Mouse (Mus musculus) E14TG2a.4 (cell line): ENCODE measurements around the gene Tmprss13.

Source experiments
- H3K27me3 ChIP-seq: 2 replicates; pipeline ENCODE4 v1.6.1; 2014; ENCODE audit warnings: low read length, control low read depth; ENCODE audit not compliant: insufficient read depth
- H3K36me3 ChIP-seq: 2 replicates; pipeline ENCODE4 v1.6.1; 2014; ENCODE audit warnings: low read length, control low read depth; ENCODE audit not compliant: insufficient read depth
- H3K4me1 ChIP-seq: replicated peaks from 2 replicates; pipeline ENCODE4 v1.6.1; 2014; ENCODE audit warnings: low read depth, low read length, control low read depth
- H3K4me3 ChIP-seq: replicated peaks from 2 replicates; pipeline ENCODE4 v1.5.1; 2014; ENCODE audit warnings: mild to moderate bottlenecking, low read length
- H3K9me3 ChIP-seq: 2 replicates; pipeline ENCODE4 v1.6.1; 2014; ENCODE audit warnings: low read length, control low read depth
- CTCF ChIP-seq: conservative IDR thresholded peaks from 2 replicates; pipeline ENCODE4 v1.5.1; 2014; ENCODE audit warnings: low read length
- NANOG ChIP-seq: IDR thresholded peaks from 2 replicates; pipeline ENCODE4 v1.6.1; 2014; ENCODE audit warnings: borderline replicate concordance, low read length, mixed read lengths
- POU5F1 ChIP-seq: IDR thresholded peaks from 2 replicates; pipeline ENCODE4 v1.6.1; 2014; ENCODE audit warnings: low read length, borderline replicate concordance

The Tmprss13 gene

DNA sequence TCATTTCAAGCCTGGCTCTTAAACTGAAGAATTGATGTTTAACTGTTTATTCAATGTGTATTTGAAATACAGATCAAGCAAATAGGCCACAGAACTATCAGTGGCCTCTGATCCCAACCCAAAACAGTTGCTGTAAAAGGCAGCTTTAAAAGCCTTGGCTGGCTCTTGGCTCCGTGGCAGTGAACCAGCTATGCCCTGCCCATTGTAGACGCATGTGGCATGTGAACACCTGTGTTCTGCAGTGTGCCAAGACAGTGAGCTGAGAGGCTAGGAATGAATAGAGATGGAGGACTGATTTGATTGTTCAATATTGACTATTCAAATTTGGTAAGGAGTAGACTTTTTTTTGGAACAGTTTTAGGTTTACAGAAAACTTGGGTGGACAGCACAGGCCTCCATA, 58.0 kb downstream of the Tmprss13 start:
- H3K36me3 ChIP-seq = peaks cover 95% of the 10 kb centered on the region
- no peaks in the 10 kb centered on the region for H3K27me3 ChIP-seq
- peaks cover 100% of the 10 kb centered on the region for H3K4me1 ChIP-seq
- H3K9me3 ChIP-seq = no peaks in the 10 kb centered on the region
- H3K4me3 ChIP-seq = no peak overlapping the region
- TF ChIP-seq POU5F1 = no peak
- no peak for TF ChIP-seq CTCF
- no peak for TF ChIP-seq NANOG

DNA sequence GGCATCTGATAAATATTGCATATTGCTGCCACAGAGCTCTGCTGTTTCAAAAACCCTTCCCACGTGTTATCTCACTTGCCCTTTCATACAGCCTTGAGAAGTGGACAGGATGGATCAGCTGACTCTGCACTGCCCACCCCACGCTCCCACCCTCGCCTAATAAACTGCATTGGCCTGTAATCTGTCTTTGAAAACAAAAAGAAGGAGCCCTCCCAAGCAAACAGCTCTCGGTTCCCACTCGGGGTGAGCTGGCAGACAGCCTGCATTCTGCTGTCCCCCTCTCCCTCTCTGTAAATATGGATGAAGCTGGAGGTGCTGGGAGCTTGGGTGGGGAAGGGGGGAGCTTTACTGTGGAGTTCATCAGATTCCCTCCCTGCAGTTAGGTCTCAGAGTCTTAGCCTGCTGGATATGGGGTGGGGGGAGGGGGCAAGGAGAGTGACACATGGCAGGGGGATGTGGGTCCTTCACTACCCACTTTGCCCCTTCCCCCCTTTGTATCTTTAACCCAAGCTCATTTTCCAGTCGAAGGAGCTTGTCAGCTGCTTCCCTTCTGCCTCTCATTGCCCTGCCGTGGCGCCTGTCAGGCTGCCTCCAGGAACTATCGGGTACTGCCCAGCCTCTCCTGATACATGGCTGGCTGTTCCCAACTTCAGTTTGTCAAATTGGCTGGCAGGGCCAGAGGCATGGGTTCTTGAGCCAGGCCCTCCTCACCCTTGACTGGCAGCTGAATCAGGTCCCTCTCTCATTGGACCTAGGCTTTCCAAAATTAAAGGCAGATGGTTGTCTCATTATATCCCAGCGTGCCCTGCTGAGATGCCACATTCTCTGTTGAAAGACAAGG, 61.7 kb downstream of the Tmprss13 start:
- peaks cover 94% of the 10 kb centered on the region for H3K4me1 ChIP-seq
- TF ChIP-seq NANOG = no peak
- TF ChIP-seq CTCF = no peak
- TF ChIP-seq POU5F1 = no peak

DNA sequence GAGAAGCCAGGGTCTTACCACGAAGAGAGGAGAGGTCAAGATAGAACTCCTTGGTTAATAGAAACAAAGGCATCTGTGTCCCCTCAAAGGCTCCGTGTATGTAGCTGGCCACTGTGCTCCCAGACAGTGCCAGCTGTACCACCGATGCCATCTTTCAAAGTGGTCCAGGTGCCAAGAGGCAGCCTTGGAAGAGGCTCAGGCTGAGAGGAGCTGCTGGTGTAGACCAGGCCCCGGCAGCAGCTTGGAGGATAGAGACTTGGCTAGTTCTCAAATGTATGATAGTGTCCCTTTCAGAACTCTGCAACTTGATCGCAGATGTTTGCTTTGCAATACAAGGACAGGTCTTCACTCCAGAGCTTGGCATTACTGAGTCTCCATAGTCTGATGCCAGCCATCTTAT, 63.4 kb downstream of the Tmprss13 start:
- H3K36me3 ChIP-seq = peaks cover 79% of the 10 kb centered on the region
- H3K9me3 ChIP-seq = no peaks in the 10 kb centered on the region
- H3K4me1 ChIP-seq = peaks cover 87% of the 10 kb centered on the region
- TF ChIP-seq CTCF (no peak), POU5F1 (no peak), NANOG (no peak)
- no peak overlapping the region for H3K4me3 ChIP-seq
- no peaks in the 10 kb centered on the region for H3K27me3 ChIP-seq

More for the DNA sequence above, 61.7 kb downstream of the Tmprss13 start:
- H3K27me3 ChIP-seq = no peaks in the 10 kb centered on the region
- no peaks in the 10 kb centered on the region for H3K9me3 ChIP-seq
- H3K4me3 ChIP-seq = no peak overlapping the region
- H3K36me3 ChIP-seq = peaks cover 92% of the 10 kb centered on the region

GRCm38 (mm10) chr9:45382834-45383233, 63.9 kb downstream of the Tmprss13 start:
- H3K4me1 ChIP-seq = peaks cover 87% of the 10 kb centered on the region
- TF ChIP-seq NANOG (no peak), POU5F1 (no peak), CTCF (no peak)
- peaks cover 74% of the 10 kb centered on the region for H3K36me3 ChIP-seq
- no peaks in the 10 kb centered on the region for H3K27me3 ChIP-seq
- no peak overlapping the region for H3K4me3 ChIP-seq
- no peaks in the 10 kb centered on the region for H3K9me3 ChIP-seq

DNA sequence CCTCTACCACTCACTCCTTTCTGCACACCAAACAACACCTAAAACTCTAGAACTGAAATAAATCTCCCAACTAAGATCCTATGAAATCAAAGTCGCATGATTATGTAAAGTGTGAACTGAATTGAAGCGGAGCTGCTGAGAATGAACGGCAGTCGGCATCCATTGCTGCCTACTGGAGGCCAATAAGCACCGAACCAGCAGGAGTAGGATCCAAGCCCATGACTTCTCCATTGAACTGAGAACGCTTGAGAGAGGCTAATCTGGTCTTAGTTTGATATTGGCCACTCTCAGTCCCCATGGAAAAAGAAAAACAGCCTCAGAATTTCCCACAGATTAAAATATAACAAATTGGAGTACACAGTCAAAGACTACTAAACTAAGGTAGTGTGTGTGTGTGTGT, 65.0 kb downstream of the Tmprss13 start:
- TF ChIP-seq CTCF (no peak), POU5F1 (no peak), NANOG (no peak)
- H3K9me3 ChIP-seq = no peaks in the 10 kb centered on the region
- H3K27me3 ChIP-seq = no peaks in the 10 kb centered on the region
- H3K4me1 ChIP-seq = peaks cover 87% of the 10 kb centered on the region
- H3K36me3 ChIP-seq = peaks cover 66% of the 10 kb centered on the region
- no peak overlapping the region for H3K4me3 ChIP-seq

GRCm38 (mm10) chr9:45386698-45387097, 67.8 kb downstream of the Tmprss13 start:
- TF ChIP-seq POU5F1 = no peak
- TF ChIP-seq NANOG = no peak
- TF ChIP-seq CTCF = no peak

GRCm38 (mm10) chr9:45388385-45388994, 69.6 kb downstream of the Tmprss13 start:
- Histone ChIP-seq H3K9me3 (no peaks in the 10 kb centered on the region), H3K4me3 (no peak overlapping the region), H3K4me1 (peaks cover 76% of the 10 kb centered on the region), H3K27me3 (no peaks in the 10 kb centered on the region), H3K36me3 (peaks cover 51% of the 10 kb centered on the region)
- peak; percentile 94 for TF ChIP-seq CTCF
- TF ChIP-seq NANOG = no peak

More at GRCm38 (mm10) chr9:45386698-45387097, 67.8 kb downstream of the Tmprss13 start:
- H3K27me3 ChIP-seq = no peaks in the 10 kb centered on the region
- H3K4me1 ChIP-seq = peaks cover 85% of the 10 kb centered on the region
- no peak overlapping the region for H3K4me3 ChIP-seq
- H3K36me3 ChIP-seq = peaks cover 55% of the 10 kb centered on the region
- no peaks in the 10 kb centered on the region for H3K9me3 ChIP-seq

GRCm38 (mm10) chr9:45389596-45389995, 70.7 kb downstream of the Tmprss13 start:
- no peaks in the 10 kb centered on the region for H3K9me3 ChIP-seq
- TF ChIP-seq POU5F1 = no peak
- TF ChIP-seq NANOG = no peak
- TF ChIP-seq CTCF = no peak
- no peaks in the 10 kb centered on the region for H3K27me3 ChIP-seq
- H3K4me1 ChIP-seq = peaks cover 74% of the 10 kb centered on the region
- H3K36me3 ChIP-seq = peaks cover 57% of the 10 kb centered on the region
- 0 out of 2 replicates have a peak overlapping the region, but pooled peaks have one; percentile 35 for H3K4me3 ChIP-seq

- H3K36me3 ChIP-seq = peaks cover 66% of the 10 kb centered on the region
- H3K4me3 ChIP-seq = peak overlapping the region; percentile 23; the same call in 1 of the 2 replicates
- peaks cover 83% of the 10 kb centered on the region for H3K4me1 ChIP-seq
- no peaks in the 10 kb centered on the region for H3K27me3 ChIP-seq
- no peaks in the 10 kb centered on the region for H3K9me3 ChIP-seq
- TF ChIP-seq NANOG (peak; percentile 14; the same call in 1 of the 2 replicates), POU5F1 (no peak)
Observed at GRCm38 (mm10) chr9:45391299-45391698, 72.4 kb downstream of the Tmprss13 start.
